In genomic region chr8:108419162-108419844, GRCm38 (mm10) we compare ENCODE assay signal across 13 mouse cellular contexts.
DNase-seq lines count a peak whose midpoint lies in the region; ATAC-seq lines count a peak whose summit lies in the region.
"Had no signal": no experiment of that assay in that cellular context is flagged by ENCODE, and none has a peak within 500 bp of the region (broad histone marks: within the 10 kb centered on the region; RNA-seq: fewer than 3 reads in every experiment).

No protein-coding gene starts in this region.

- WGBS in forebrain, embryonic 11.5 days: 34% methylated on average over 15 of the region's 15 CpGs
- 64% methylated on average over 15 of the region's 15 CpGs for whole genome bisulfite sequencing in forebrain, embryonic 10.5 days
- 29% methylated on average over 15 of the region's 15 CpGs for WGBS in limb, embryonic 12.5 days
- WGBS in liver, embryonic 12.5 days (ENCODE audit: insufficient replicate concordance): 70% methylated on average over 15 of the region's 15 CpGs
- WGBS in embryonic facial prominence, embryonic 10.5 days: 66% methylated on average over 15 of the region's 15 CpGs

- H3K27me3 ChIP-seq in forebrain, embryonic 11.5 days (ENCODE audit: control insufficient read depth, insufficient read depth, low read length): peaks cover 2% of the 10 kb centered on the region; the same call in 1 of the 2 replicates
- H3K27me3 ChIP-seq in forebrain, embryonic 10.5 days (ENCODE audit: poor library complexity, severe bottlenecking): peaks cover 45% of the 10 kb centered on the region
- no peaks in the 10 kb centered on the region for H3K27me3 ChIP-seq in limb, embryonic 12.5 days
- no peaks in the 10 kb centered on the region for H3K27me3 ChIP-seq in liver, embryonic 12.5 days (replicated peaks)
- H3K27me3 ChIP-seq in embryonic facial prominence, embryonic 10.5 days (replicated peaks; ENCODE audit: low read depth, poor library complexity, severe bottlenecking): no peaks in the 10 kb centered on the region

- no peak overlapping the region for H3K27ac ChIP-seq in forebrain, embryonic 11.5 days (ENCODE audit: low read depth, low read length)
- no peak overlapping the region for H3K27ac ChIP-seq in forebrain, embryonic 10.5 days
- H3K27ac ChIP-seq in limb, embryonic 12.5 days: 0 out of 2 replicates have a peak overlapping the region, but pooled peaks have one; percentile 37
- H3K27ac ChIP-seq in liver, embryonic 12.5 days: no peak overlapping the region
- H3K27ac ChIP-seq in embryonic facial prominence, embryonic 10.5 days (replicated peaks): no peak overlapping the region
- H3K27ac ChIP-seq: left cerebral cortex, adult 2 months; stomach, postnatal 0 days had no signal

- H3K9me3 ChIP-seq in forebrain, embryonic 11.5 days (ENCODE audit: control insufficient read depth, low read length): no peaks in the 10 kb centered on the region
- H3K9me3 ChIP-seq in forebrain, embryonic 10.5 days: no peaks in the 10 kb centered on the region
- H3K9me3 ChIP-seq in limb, embryonic 12.5 days: no peaks in the 10 kb centered on the region
- no peaks in the 10 kb centered on the region for H3K9me3 ChIP-seq in liver, embryonic 12.5 days (replicated peaks)
- H3K9me3 ChIP-seq in embryonic facial prominence, embryonic 10.5 days: no peaks in the 10 kb centered on the region

- DNase-seq in forebrain, embryonic 11.5 days (ENCODE audit: low spot score): no peak
- DNase-seq in forebrain, embryonic 10.5 days (ENCODE audit: extremely low spot score, low spot score): no peak
- peak; percentile 57 for DNase-seq in brain, adult 2 months (ENCODE audit: low read depth, low spot score)
- DNase-seq in frontal cortex, postnatal 36 days (ENCODE audit: low spot score in 2 of 2): peak; percentile 28 to 39
- no peak for DNase-seq in embryonic facial prominence, embryonic 10.5 days (ENCODE audit: low spot score)
- no peak for DNase-seq in heart, postnatal 25 days (ENCODE audit: low spot score)
- DNase-seq: adrenal gland, postnatal 25 days; gastrocnemius, postnatal 10 days; lung, postnatal 4 days had no signal

- H3K4me2 ChIP-seq in forebrain, embryonic 11.5 days (ENCODE audit: low read depth, low read length, severe bottlenecking): no peak overlapping the region
- H3K4me2 ChIP-seq in limb, embryonic 12.5 days: peak overlapping the region; percentile 24
- no peak overlapping the region for H3K4me2 ChIP-seq in liver, embryonic 12.5 days

- peaks cover 10% of the 10 kb centered on the region; the same call in 1 of the 2 replicates for H3K4me1 ChIP-seq in forebrain, embryonic 11.5 days (replicated peaks; ENCODE audit: control insufficient read depth, insufficient read depth, low read length)
- peaks cover 22% of the 10 kb centered on the region for H3K4me1 ChIP-seq in forebrain, embryonic 10.5 days
- peaks cover 31% of the 10 kb centered on the region for H3K4me1 ChIP-seq in limb, embryonic 12.5 days (replicated peaks)
- no peaks in the 10 kb centered on the region for H3K4me1 ChIP-seq in liver, embryonic 12.5 days
- H3K4me1 ChIP-seq in embryonic facial prominence, embryonic 10.5 days: peaks cover 16% of the 10 kb centered on the region

- peak; percentile 58; the same call in 1 of the 2 replicates for ATAC-seq in forebrain, embryonic 11.5 days (replicated peaks; ENCODE audit: low FRiP score)
- no peak for ATAC-seq in limb, embryonic 12.5 days (ENCODE audit: insufficient number of reproducible peaks, insufficient read depth, low FRiP score, low TSS enrichment, low read depth)
- ATAC-seq in liver, embryonic 12.5 days: no peak

- H3K4me3 ChIP-seq in forebrain, embryonic 11.5 days (ENCODE audit: low read depth, low read length): no peak overlapping the region
- no peak overlapping the region for H3K4me3 ChIP-seq in forebrain, embryonic 10.5 days
- no peak overlapping the region for H3K4me3 ChIP-seq in limb, embryonic 12.5 days (replicated peaks)
- no peak overlapping the region for H3K4me3 ChIP-seq in liver, embryonic 12.5 days
- no peak overlapping the region for H3K4me3 ChIP-seq in embryonic facial prominence, embryonic 10.5 days
- H3K4me3 ChIP-seq: left cerebral cortex, adult 2 months had no signal

- H3K9ac ChIP-seq in forebrain, embryonic 11.5 days (ENCODE audit: low read length): no peak overlapping the region
- H3K9ac ChIP-seq in limb, embryonic 12.5 days (replicated peaks): no peak overlapping the region
- H3K9ac ChIP-seq in liver, embryonic 12.5 days: no peak overlapping the region

- H3K36me3 ChIP-seq in forebrain, embryonic 11.5 days (ENCODE audit: control insufficient read depth, insufficient read depth, low read length): no peaks in the 10 kb centered on the region
- no peaks in the 10 kb centered on the region for H3K36me3 ChIP-seq in forebrain, embryonic 10.5 days (replicated peaks)
- no peaks in the 10 kb centered on the region for H3K36me3 ChIP-seq in limb, embryonic 12.5 days
- H3K36me3 ChIP-seq in liver, embryonic 12.5 days: no peaks in the 10 kb centered on the region
- H3K36me3 ChIP-seq in embryonic facial prominence, embryonic 10.5 days (replicated peaks): no peaks in the 10 kb centered on the region

- intact Hi-C loops in heart, postnatal 25 days (cut with DNase I): no loop called here

Comparison
In these comparisons a context has a peak if more than half of its experiments do, and no peak if none do; other contexts are left out.
1. DNase-seq: peak in brain, adult 2 months (single experiment) and frontal cortex, postnatal 36 days (2 of 2); none in forebrain, embryonic 11.5 days (single experiment), forebrain, embryonic 10.5 days (single experiment), embryonic facial prominence, embryonic 10.5 days (single experiment) and heart, postnatal 25 days (single experiment).